Mouse (Mus musculus) activated CD4-positive, CD25-positive, alpha-beta regulatory T cell, adult 9 weeks (primary cell): ENCODE measurements around the gene Ap1m2. TPM values are rescaled to one million over a fixed set of nuclear protein-coding genes. Genes with fewer than 3 reads are reported as not detected.

Experiments used
- polyA plus RNA-seq: library from polyadenylated mRNA; unstranded; fragments of 100-300 nt; shearing (Covaris generic); gene quantifications from one replicate; pipeline ENCODE4 v1.2.1, GENCODE M21; 2017

Gene Ap1m2
- polyA plus RNA-seq: 2.0 TPM

DNA sequence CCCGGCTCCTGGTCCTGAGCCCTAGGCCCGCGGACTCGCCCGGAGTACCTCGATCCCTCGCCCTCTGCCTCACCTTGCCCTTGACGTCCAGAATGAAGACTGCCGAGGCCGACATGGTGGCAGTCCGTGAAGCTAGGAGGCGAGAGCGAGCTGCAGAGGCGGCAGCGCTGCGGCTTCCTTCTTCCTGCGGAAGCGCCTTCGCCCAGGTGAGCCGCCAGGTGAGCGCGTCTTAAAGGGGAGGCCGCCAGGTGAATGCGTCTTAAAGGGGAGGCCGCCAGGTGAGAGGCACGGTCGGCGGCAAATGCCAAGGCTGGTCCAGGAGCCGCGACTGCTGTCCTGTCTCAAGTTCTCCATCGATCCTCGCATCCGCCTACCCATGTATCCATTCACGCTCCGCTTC, at the start of gene Ap1m2:
Gene Ap1m2, minus strand, starts transcription at position 204 of the 400 bp plus-strand sequence.

GRCm38 (mm10) chr9:21320619-21321512, 8.7 kb upstream of the Ap1m2 start, which contains the start of gene Slc44a2:
Gene Slc44a2, plus strand, starts transcription at chr9:21320698.

GRCm38 (mm10) chr9:21291022-21291787, 20.9 kb downstream of the Ap1m2 start, which contains the start of gene Cdkn2d:
Gene Cdkn2d, minus strand, starts transcription at chr9:21291407.

DNA sequence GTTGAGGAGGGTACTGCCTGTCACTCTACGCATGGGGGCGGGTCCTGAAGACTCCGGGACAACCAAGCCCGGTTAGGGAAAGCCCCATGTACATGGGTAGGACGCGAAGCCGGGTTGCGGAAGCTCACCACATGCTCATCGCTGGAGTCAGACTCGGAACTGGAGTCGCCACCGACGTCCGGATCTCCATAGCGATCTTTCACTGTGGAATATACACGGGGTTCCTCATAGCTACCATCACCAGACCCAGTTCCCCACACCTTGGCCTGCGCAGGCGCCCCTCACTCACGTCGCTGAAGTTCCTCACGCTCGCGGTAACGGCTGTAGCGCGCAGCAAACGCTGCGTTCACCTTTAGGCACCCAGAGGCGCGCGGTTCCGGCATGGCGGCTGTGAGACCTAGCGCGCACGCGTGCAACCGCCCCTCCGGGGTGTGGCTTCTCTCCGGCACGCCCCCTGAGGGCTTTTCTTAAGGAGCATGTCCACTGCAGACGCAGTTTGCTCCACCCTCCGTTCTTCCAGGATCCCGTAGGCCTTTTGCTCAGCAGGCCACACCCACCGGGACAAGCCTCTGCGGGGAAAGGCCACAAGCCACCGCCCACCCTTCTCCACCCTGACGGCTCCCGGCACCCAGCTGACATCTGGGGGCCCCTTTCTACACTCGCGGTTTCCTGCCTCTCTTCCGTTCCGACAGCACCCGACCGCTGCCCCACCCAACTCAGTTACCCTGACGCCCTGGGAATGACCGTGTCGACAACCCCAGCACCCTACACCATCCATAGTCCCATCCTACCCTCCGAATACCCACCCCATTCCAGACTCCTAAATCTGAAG, 24.4 kb downstream of the Ap1m2 start, which contains the start of gene Kri1:
Gene Kri1, minus strand, starts transcription at position 399 of the 832 bp plus-strand sequence.

DNA sequence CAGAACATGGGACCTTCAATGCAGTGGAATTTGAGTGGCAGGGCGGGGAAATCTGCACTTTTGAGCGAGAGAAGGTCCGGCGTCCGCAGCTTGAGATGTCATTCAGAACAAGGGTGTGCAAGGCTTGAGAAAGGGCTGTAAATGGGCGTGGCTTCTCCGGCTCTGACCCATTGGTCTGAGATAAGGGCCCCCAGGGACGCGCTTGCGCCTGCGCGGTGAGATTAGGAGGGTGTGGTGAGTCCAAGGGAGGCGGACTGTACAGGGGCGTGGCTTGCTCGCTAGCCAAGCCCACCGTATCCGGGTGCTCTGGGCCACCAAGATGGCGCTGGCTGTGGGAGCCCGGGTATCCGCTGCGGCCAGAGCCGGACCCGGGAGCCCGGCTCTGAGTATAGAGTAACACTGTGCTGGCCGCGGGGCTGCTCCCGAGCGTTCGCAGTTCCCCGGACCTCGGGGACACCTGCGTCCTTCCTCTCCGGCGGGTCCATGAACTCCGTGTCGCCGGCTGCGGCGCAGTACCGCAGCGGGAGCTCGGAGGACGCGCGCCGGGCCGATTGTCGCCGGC, 47.1 kb downstream of the Ap1m2 start, which contains the start of gene Atg4d:
Gene Atg4d, plus strand, starts transcription at position 294 of the 562 bp plus-strand sequence.

GRCm38 (mm10) chr9:21248326-21248725, 63.8 kb downstream of the Ap1m2 start, which contains the start of gene S1pr5:
Gene S1pr5, minus strand, starts transcription at chr9:21248443.

Other genes starting within 250 kb of the Ap1m2 start
- gene Zglp1, start 245.2 kb downstream of the Ap1m2 start, polyA plus RNA-seq: not detected
- gene Gm49373, start 239.2 kb downstream of the Ap1m2 start, polyA plus RNA-seq: 0.20 TPM
- gene Fdx1l, start 238.7 kb downstream of the Ap1m2 start, polyA plus RNA-seq: 35.0 TPM
- 6.8 TPM for gene Gm38431, start 220.3 kb downstream of the Ap1m2 start, polyA plus RNA-seq
- 73.3 TPM for gene Raver1, start 220.3 kb downstream of the Ap1m2 start, polyA plus RNA-seq
- gene Tyk2, start 181.1 kb downstream of the Ap1m2 start, polyA plus RNA-seq: 118 TPM
- gene Cdc37, start 162.4 kb downstream of the Ap1m2 start, polyA plus RNA-seq: 330 TPM
- gene Pde4a, start 146.6 kb downstream of the Ap1m2 start, polyA plus RNA-seq: 0.72 TPM
- gene Keap1, start 73.0 kb downstream of the Ap1m2 start, polyA plus RNA-seq: 39.3 TPM
- gene S1pr5, start 63.9 kb downstream of the Ap1m2 start, polyA plus RNA-seq: not detected
- gene Atg4d, start 47.0 kb downstream of the Ap1m2 start, polyA plus RNA-seq: 63.6 TPM
- 37.6 TPM for gene Kri1, start 24.4 kb downstream of the Ap1m2 start, polyA plus RNA-seq
- 104 TPM for gene Cdkn2d, start 20.9 kb downstream of the Ap1m2 start, polyA plus RNA-seq
- gene Slc44a2, start 8.4 kb upstream of the Ap1m2 start, polyA plus RNA-seq: 543 TPM
- 69.7 TPM for gene Ilf3, start 55.5 kb upstream of the Ap1m2 start, polyA plus RNA-seq
- gene Qtrt1, start 99.5 kb upstream of the Ap1m2 start, polyA plus RNA-seq: 35.2 TPM
- 264 TPM for gene Dnm2, start 112.6 kb upstream of the Ap1m2 start, polyA plus RNA-seq
- gene Tmed1, start 197.9 kb upstream of the Ap1m2 start, polyA plus RNA-seq: 6.4 TPM
- gene AB124611, start 213.8 kb upstream of the Ap1m2 start, polyA plus RNA-seq: 32.2 TPM
- gene Carm1, start 234.6 kb upstream of the Ap1m2 start, polyA plus RNA-seq: 7.6 TPM